Mouse (Mus musculus): ENCODE measurements at regions not wholly inside any gene's neighbourhood (a gene's known extent, or its start where the extent isn't known, plus 50 kb on each side); places are given as distances from the start of the nearest gene placed in this dataset.

DNA sequence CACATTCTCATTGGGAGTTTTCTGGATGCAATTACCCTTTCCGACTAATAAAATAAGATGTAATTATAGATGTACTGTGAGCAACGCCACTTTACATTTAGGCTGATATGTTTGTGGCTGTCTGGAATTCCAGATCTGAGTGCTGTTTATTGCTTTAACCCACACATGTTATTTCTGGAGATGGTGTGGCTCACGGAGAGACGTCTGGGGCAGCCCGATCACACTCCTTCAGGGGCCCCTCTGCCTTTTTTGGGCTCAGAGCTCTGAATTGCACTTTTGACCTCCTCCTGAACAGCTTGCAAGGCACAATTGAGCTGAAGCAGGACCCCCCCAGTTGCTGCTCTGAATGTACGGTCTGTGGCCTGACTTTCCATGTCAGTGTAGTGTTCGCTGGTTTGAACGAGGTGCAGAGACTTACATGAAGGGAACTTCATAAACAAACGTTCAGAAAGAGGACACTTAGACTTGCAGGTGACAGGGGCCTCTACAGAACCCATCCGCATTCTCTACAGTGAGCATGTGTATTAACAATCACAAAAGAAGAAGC is 55.1 kb upstream of the Sfrp2 start:
- TF ChIP-seq CTCF (IDR thresholded peaks at IDR 0.05; ENCODE audit: control insufficient read depth, insufficient read depth, insufficient read length) (no peak), USF1 (IDR thresholded peaks at IDR 0.05; ENCODE audit: low read depth) (no peak), CEBPB (IDR thresholded peaks at IDR 0.05; ENCODE audit: low read depth) (no peak)
